Mouse (Mus musculus) midbrain, embryonic 13.5 days (tissue): Measurements from ENCODE around the gene Faah. TPM values are rescaled to one million over a fixed set of nuclear protein-coding genes. Genes with fewer than 3 reads are reported as not detected.

Source experiments
- ATAC-seq: fragments of 200-750 bp; cut with Nextera tagmentation; 2 replicates; pipeline ENCODE4 v1.8.0; 2017; ENCODE audit warnings: mild to moderate bottlenecking, moderate TSS enrichment, moderate library complexity
- H3K27ac ChIP-seq: fragments of 300-500 bp; sonication (generic); 2 replicates; pipeline ENCODE4 v1.5.1; 2015; ENCODE audit warnings: inconsistent platforms, mild to moderate bottlenecking, moderate library complexity
- H3K27me3 ChIP-seq: fragments of 300-500 bp; sonication (generic); 2 replicates; pipeline ENCODE4 v1.6.1; 2015; ENCODE audit warnings: mild to moderate bottlenecking, inconsistent platforms
- H3K36me3 ChIP-seq: fragments of 300-500 bp; sonication (generic); 2 replicates; pipeline ENCODE4 v1.6.1; 2015; ENCODE audit warnings: mild to moderate bottlenecking, inconsistent platforms
- H3K4me1 ChIP-seq: fragments of 300-500 bp; sonication (generic); replicated peaks from 2 replicates; pipeline ENCODE4 v1.6.1; 2015; ENCODE audit warnings: inconsistent platforms
- H3K4me2 ChIP-seq: fragments of 300-500 bp; sonication (generic); replicated peaks from 2 replicates; pipeline ENCODE4 v1.6.1; 2015; ENCODE audit warnings: moderate library complexity, mild to moderate bottlenecking, inconsistent platforms
- H3K4me3 ChIP-seq: fragments of 300-500 bp; sonication (generic); replicated peaks from 2 replicates; pipeline ENCODE4 v1.5.1; 2015; ENCODE audit warnings: mild to moderate bottlenecking, inconsistent platforms
- H3K9ac ChIP-seq: fragments of 300-500 bp; sonication (generic); replicated peaks from 2 replicates; pipeline ENCODE4 v1.6.1; 2015; ENCODE audit warnings: mild to moderate bottlenecking, inconsistent platforms
- H3K9me3 ChIP-seq: fragments of 300-500 bp; sonication (generic); 2 replicates; pipeline ENCODE4 v1.6.1; 2016; ENCODE audit warnings: mild to moderate bottlenecking, inconsistent platforms
- WGBS: fragments of 180-500 bp; shearing (Covaris S2); methylation state at CpG from one replicate; pipeline ENCODE4 v1.1.7; 2015; 5-methylcytosine and 5-hydroxymethylcytosine counted together
- polyA plus RNA-seq: library from polyadenylated mRNA; unstranded; fragments of >200 nt; fragmentation: Nextera tagmentation; extraction: Ambion mirVana; gene quantifications from 2 replicates; pipeline ENCODE4 v1.2.1, GENCODE M21; 2015

Faah gene
- polyA plus RNA-seq, 1 experiment from 2014 or later, result 11.3 TPM

GRCm38 (mm10) chr4:115939295-115940102 lies 78.2 kb downstream of the Faah start, which contains the start of gene Dmbx1:
Gene Dmbx1, minus strand, starts transcription at chr4:115939926.
- no peak within 1 kb of the TSS; the same call in 1 of the 2 replicates for H3K27ac ChIP-seq

GRCm38 (mm10) chr4:115938276-115939160 lies 79.2 kb downstream of the Faah start:
- H3K9me3 ChIP-seq, result no peaks in the 10 kb centered on the region
- peak overlapping the region; percentile 60 for H3K4me2 ChIP-seq
- ATAC-seq, result no peak
- under 1% methylated on average over 37 of the region's 37 CpGs for WGBS
- peaks cover 93% of the 10 kb centered on the region for H3K27me3 ChIP-seq
- H3K9ac ChIP-seq, result peak overlapping the region; percentile 49
- no peak overlapping the region; the same call in 1 of the 2 replicates for H3K27ac ChIP-seq
- H3K4me3 ChIP-seq, result peak overlapping the region; percentile 42
- no peaks in the 10 kb centered on the region for H3K36me3 ChIP-seq
- H3K4me1 ChIP-seq, result peaks cover 65% of the 10 kb centered on the region

More at GRCm38 (mm10) chr4:115939295-115940102, 78.2 kb downstream of the Faah start, which contains the start of gene Dmbx1:
- Histone ChIP-seq H3K4me2 (peak within 1 kb of the TSS; percentile 60), H3K27me3 (peaks cover 93% of the 10 kb centered on the region), H3K9me3 (no peaks in the 10 kb centered on the region), H3K4me1 (peaks cover 72% of the 10 kb centered on the region), H3K36me3 (no peaks in the 10 kb centered on the region), H3K4me3 (peak within 1 kb of the TSS; percentile 42), H3K9ac (peak within 1 kb of the TSS; percentile 49)
- WGBS, result under 1% methylated on average over 71 of the region's 71 CpGs
- peak; percentile 57 for ATAC-seq

DNA sequence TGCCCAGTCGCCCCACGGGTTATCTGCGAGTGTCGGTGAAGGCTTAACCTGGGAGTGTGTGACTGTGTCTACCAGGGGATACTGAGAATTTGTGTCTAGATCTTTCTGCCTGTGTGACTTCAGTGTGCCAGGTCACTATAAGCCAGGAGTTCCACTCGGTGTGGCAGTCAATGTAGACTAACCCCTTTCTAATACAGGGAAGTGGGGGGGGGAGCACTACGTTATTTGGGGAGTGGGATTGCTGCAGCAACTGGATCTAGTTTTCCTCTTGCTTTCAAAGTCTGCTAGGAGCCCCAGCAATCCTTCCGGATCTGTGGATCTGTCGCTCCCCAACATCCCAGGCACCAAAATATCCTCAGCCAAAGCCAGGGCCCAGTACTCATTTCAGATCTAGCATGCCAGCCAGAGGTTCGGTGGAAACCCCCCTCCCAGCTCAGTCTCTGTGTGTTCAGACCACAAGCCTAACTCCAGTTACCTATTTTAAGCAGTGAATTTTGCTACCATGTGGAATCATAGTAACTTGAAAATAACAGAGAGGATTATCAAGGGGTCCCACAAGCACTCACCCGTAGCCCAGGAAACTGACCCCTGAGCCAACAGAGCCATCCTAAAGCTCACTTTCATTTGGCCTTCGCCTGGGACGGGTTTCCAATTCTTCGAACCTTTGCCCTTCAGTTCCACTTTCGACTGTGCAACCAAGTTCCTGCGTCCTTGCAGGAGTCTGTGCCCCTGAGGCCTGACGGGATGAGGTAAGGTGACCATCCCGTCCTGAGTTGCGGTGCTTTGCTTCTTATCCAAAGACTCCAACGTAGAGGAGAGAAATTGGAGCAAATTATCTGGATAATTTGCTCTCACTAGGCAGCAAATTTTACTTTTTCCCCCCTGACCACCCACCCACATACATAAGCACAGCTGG lies 80.4 kb downstream of the Faah start:
- WGBS, result 6% methylated on average over 19 of the region's 19 CpGs
- Histone ChIP-seq H3K9me3 (no peaks in the 10 kb centered on the region), H3K27me3 (peaks cover 93% of the 10 kb centered on the region), H3K4me3 (peak overlapping the region; percentile 42), H3K36me3 (no peaks in the 10 kb centered on the region), H3K27ac (no peak overlapping the region), H3K4me1 (peaks cover 62% of the 10 kb centered on the region), H3K9ac (peak overlapping the region; percentile 21; the same call in 1 of the 2 replicates), H3K4me2 (peak overlapping the region; percentile 60)
- ATAC-seq, result no peak

GRCm38 (mm10) chr4:115936646-115937045 lies 81.1 kb downstream of the Faah start:
- H3K4me3 ChIP-seq, result peak overlapping the region; percentile 42
- peaks cover 62% of the 10 kb centered on the region for H3K4me1 ChIP-seq
- no peaks in the 10 kb centered on the region for H3K36me3 ChIP-seq
- no peak overlapping the region for H3K27ac ChIP-seq
- H3K4me2 ChIP-seq, result peak overlapping the region; percentile 60
- H3K9me3 ChIP-seq, result no peaks in the 10 kb centered on the region
- H3K27me3 ChIP-seq, result peaks cover 93% of the 10 kb centered on the region
- WGBS, result 1% methylated on average over 20 of the region's 20 CpGs
- peak; percentile 15; the same call in 1 of the 2 replicates for ATAC-seq
- H3K9ac ChIP-seq, result peak overlapping the region; percentile 2; the same call in 1 of the 2 replicates

DNA sequence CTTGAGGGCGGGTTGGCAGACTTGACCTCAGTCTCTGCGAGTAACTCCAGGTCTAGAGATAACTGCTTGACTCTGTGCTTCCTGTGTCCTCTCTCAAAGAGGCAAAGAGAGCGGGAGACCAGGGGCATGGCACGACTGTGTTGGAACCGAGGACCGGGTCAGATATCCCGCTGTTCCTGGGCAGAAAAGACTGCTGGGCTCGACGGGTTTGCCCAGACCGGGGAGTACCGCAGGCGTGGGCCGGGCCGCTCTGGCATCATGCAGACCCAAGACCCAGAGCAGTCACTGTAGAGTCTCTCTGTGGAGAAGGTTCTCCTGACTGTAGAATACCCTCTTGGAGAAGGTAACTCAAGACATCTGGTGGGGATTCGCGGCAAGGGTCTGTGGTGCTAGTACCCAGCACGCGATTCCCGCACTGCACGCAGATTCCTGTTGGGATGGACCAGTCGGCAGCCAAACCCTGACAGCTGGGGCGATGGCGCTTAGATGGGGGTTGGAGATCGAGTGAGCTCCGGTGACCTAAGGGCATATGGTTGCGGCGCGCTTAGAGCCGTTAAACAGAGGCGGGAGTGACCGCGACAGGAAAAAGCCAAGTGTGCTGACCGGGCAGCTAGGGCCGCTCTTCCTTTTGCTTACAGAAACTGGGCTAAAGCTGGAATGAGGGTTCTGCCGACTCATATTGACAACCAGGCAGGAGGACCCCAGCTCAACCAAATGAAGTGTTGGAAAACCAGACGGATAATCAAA lies 81.7 kb downstream of the Faah start:
- no peak overlapping the region for H3K27ac ChIP-seq
- 2% methylated on average over 36 of the region's 36 CpGs for WGBS
- H3K4me1 ChIP-seq, result peaks cover 56% of the 10 kb centered on the region
- H3K36me3 ChIP-seq, result no peaks in the 10 kb centered on the region
- 0 out of 2 replicates have a peak overlapping the region, but pooled peaks have one; percentile 2 for H3K9ac ChIP-seq
- H3K27me3 ChIP-seq, result peaks cover 92% of the 10 kb centered on the region
- H3K4me3 ChIP-seq, result peak overlapping the region; percentile 42
- ATAC-seq, result 0 out of 2 replicates have a peak, but pooled peaks have one; percentile 3
- no peaks in the 10 kb centered on the region for H3K9me3 ChIP-seq
- peak overlapping the region; percentile 60 for H3K4me2 ChIP-seq

GRCm38 (mm10) chr4:115931556-115932088 lies 86.1 kb downstream of the Faah start:
- no peak overlapping the region for H3K4me3 ChIP-seq
- peaks cover 80% of the 10 kb centered on the region for H3K27me3 ChIP-seq
- no peaks in the 10 kb centered on the region for H3K36me3 ChIP-seq
- H3K9ac ChIP-seq, result no peak overlapping the region
- ATAC-seq, result no peak
- no peak overlapping the region for H3K27ac ChIP-seq
- no peaks in the 10 kb centered on the region for H3K9me3 ChIP-seq
- peaks cover 21% of the 10 kb centered on the region for H3K4me1 ChIP-seq
- WGBS, result 65% methylated on average over 13 of the region's 13 CpGs
- no peak overlapping the region for H3K4me2 ChIP-seq

- Histone ChIP-seq H3K4me2 (no peak overlapping the region), H3K36me3 (peaks cover 4% of the 10 kb centered on the region; the same call in 1 of the 2 replicates), H3K27ac (no peak overlapping the region), H3K9ac (no peak overlapping the region), H3K4me3 (no peak overlapping the region), H3K27me3 (peaks cover 40% of the 10 kb centered on the region), H3K9me3 (no peaks in the 10 kb centered on the region), H3K4me1 (0 out of 2 replicates have a peak, but pooled peaks cover 3% of the 10 kb centered on the region)
- 76% methylated on average over 7 of the region's 7 CpGs for WGBS
- no peak for ATAC-seq
Observed at GRCm38 (mm10) chr4:115927637-115928036, 90.1 kb downstream of the Faah start.

DNA sequence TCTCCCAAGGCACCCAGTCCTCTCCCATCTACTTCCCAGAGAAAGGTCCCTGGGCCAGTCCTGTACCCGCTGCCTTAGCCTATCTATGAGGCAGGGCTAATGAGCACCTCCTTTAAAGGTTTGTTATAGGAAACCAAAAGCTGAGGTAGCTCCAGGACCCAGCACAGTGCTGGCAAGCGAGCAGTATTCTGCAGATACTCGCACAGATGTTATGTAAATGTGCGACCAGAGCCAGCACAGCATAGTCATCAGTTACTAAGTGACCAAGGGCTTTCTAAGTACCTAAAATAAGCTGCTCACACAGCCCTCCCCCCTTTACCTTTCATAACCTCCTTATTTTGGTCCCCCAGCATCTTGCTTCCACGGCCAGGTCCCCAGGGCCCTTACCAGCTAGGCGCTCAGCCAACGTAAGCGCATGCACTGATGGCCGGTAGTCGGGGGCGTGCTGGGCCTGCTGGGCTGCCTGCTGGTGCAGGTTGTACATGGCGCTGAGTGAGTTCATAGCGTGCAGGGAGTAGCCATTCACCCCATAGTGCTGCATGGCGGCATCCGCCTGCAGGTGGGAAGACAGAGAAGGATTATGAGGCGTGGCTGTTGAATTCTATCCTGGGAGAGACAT lies 94.4 kb downstream of the Faah start:
- Histone ChIP-seq H3K27me3 (peaks cover 13% of the 10 kb centered on the region), H3K9me3 (no peaks in the 10 kb centered on the region), H3K4me2 (no peak overlapping the region), H3K4me1 (0 out of 2 replicates have a peak, but pooled peaks cover under 1% of the 10 kb centered on the region), H3K9ac (no peak overlapping the region), H3K27ac (no peak overlapping the region), H3K36me3 (peaks cover 11% of the 10 kb centered on the region), H3K4me3 (no peak overlapping the region)
- WGBS, result 80% methylated on average over 16 of the region's 16 CpGs
- no peak for ATAC-seq

- ATAC-seq, result no peak
- H3K36me3 ChIP-seq, result peaks cover 11% of the 10 kb centered on the region
- no peak overlapping the region for H3K4me3 ChIP-seq
- no peak overlapping the region for H3K9ac ChIP-seq
- WGBS, result 95% methylated on average over 5 of the region's 5 CpGs
- H3K9me3 ChIP-seq, result no peaks in the 10 kb centered on the region
- H3K4me1 ChIP-seq, result no peaks in the 10 kb centered on the region
- H3K4me2 ChIP-seq, result no peak overlapping the region
- H3K27ac ChIP-seq, result no peak overlapping the region
- peaks cover 19% of the 10 kb centered on the region for H3K27me3 ChIP-seq
Observed at GRCm38 (mm10) chr4:115922688-115923087, 95.0 kb downstream of the Faah start.

DNA sequence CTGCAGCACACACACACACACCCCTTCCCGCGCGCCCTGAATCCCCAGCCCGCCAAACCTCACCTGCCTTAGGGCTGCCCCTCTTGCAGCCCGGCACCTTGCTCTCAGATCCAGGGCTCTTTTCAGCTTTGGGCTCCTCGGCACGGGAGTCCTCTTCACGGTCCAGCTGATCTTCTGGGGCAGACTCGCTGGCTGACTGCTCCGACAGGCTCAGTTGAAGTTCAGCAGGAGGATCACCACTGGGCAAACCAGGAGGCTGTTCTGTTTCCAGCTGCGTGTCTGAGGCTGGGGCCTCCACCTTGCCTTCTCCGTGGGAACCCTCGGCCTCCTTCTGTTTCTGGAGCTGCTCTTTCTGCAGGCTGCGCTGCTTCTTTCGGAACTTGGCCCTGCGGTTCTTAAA lies 97.8 kb downstream of the Faah start:
- Histone ChIP-seq H3K9ac (no peak overlapping the region), H3K4me3 (no peak overlapping the region), H3K4me1 (no peaks in the 10 kb centered on the region), H3K27me3 (peaks cover 28% of the 10 kb centered on the region), H3K36me3 (peaks cover 11% of the 10 kb centered on the region), H3K4me2 (no peak overlapping the region), H3K27ac (no peak overlapping the region), H3K9me3 (no peaks in the 10 kb centered on the region)
- ATAC-seq, result no peak
- 76% methylated on average over 16 of the region's 16 CpGs for WGBS
